Mouse (Mus musculus) hindbrain, embryonic 14.5 days (tissue): ENCODE data around the gene Zbtb2. TPM values are rescaled to one million over a fixed set of nuclear protein-coding genes. Genes with fewer than 3 reads are reported as not detected.

Source experiments
- ATAC-seq: fragments of 200-750 bp; cut with Nextera tagmentation; 2 replicates; pipeline ENCODE4 v1.8.0; 2017; ENCODE audit warnings: moderate number of reproducible peaks, mild to moderate bottlenecking, moderate TSS enrichment, moderate library complexity; ENCODE audit not compliant: low FRiP score
- DNase-seq: peaks from one replicate; pipeline ENCODE4 v3.0.0-alpha.2; 2015; ENCODE audit warnings: low spot score
- H3K27ac ChIP-seq: fragments of 300-500 bp; sonication (generic); 2 replicates; pipeline ENCODE4 v1.5.1; 2014; ENCODE audit warnings: mild to moderate bottlenecking, moderate library complexity
- H3K27me3 ChIP-seq: fragments of 300-500 bp; sonication (generic); 2 replicates; pipeline ENCODE4 v1.6.1; 2014; ENCODE audit warnings: mild to moderate bottlenecking, low read length, mixed read lengths; ENCODE audit not compliant: control insufficient read depth, insufficient read depth
- H3K36me3 ChIP-seq: fragments of 300-500 bp; sonication (generic); replicated peaks from 2 replicates; pipeline ENCODE4 v1.6.1; 2014; ENCODE audit not compliant: control insufficient read depth, insufficient read depth
- H3K4me1 ChIP-seq: fragments of 300-500 bp; sonication (generic); replicated peaks from 2 replicates; pipeline ENCODE4 v1.6.1; 2014; ENCODE audit warnings: antibody characterized with exemption, low read length, mixed read lengths; ENCODE audit not compliant: control insufficient read depth, insufficient read depth
- H3K4me2 ChIP-seq: fragments of 300-500 bp; sonication (generic); replicated peaks from 2 replicates; pipeline ENCODE4 v1.6.1; 2014; ENCODE audit warnings: mild to moderate bottlenecking, moderate library complexity
- H3K4me3 ChIP-seq: fragments of 300-500 bp; sonication (generic); replicated peaks from 2 replicates; pipeline ENCODE4 v1.5.1; 2014; ENCODE audit warnings: mild to moderate bottlenecking, low read length
- H3K9ac ChIP-seq: fragments of 300-500 bp; sonication (generic); 2 replicates; pipeline ENCODE4 v1.6.1; 2014
- H3K9me3 ChIP-seq: fragments of 300-500 bp; sonication (generic); 2 replicates; pipeline ENCODE4 v1.6.1; 2016; ENCODE audit warnings: low read length; ENCODE audit not compliant: control insufficient read depth
- WGBS: fragments of 180-500 bp; shearing (Covaris S2); extraction: QIAGEN DNeasy Blood & Tissue Kit; methylation state at CpG from one replicate; pipeline ENCODE4 v1.1.7; 2014; 5-methylcytosine and 5-hydroxymethylcytosine counted together
- polyA plus RNA-seq: library from polyadenylated mRNA; unstranded; fragments of >200 nt; fragmentation: Nextera tagmentation; extraction: Ambion mirVana; gene quantifications from 2 replicates; pipeline ENCODE4 v1.2.1, GENCODE M21; 2014

The Zbtb2 gene
- polyA plus RNA-seq, 1 experiment from 2014 or later: 15.2 TPM

DNA sequence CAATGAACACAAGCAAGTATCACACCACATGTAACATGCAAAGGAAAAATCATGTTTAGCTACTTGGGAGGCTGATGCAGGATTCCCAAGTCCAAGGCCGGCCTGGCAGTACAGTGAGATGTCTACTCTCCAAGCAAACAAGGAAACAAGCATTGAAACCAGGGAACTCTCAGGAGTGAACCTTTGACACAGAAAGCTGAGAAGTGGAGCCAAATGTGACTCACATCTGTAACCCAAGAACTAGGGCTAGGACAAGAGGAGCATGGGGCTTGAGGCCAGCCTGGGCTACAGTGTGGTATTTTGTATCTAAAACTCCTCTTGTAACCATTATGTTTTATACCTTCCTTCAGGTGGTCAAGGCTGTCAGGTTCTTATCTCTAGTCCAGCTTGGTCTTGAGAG is 19.3 kb upstream of the Zbtb2 start:
- DNase-seq (no peak), ATAC-seq (no peak)
- no peak overlapping the region for H3K4me3 ChIP-seq
- peaks cover 68% of the 10 kb centered on the region for H3K36me3 ChIP-seq
- no peak overlapping the region for H3K9ac ChIP-seq
- no peaks in the 10 kb centered on the region for H3K4me1 ChIP-seq
- H3K4me2 ChIP-seq: no peak overlapping the region
- no peaks in the 10 kb centered on the region for H3K27me3 ChIP-seq
- no peak overlapping the region for H3K27ac ChIP-seq
- WGBS: 92% methylated on average over 1 of the region's 1 CpGs
- no peaks in the 10 kb centered on the region for H3K9me3 ChIP-seq

DNA sequence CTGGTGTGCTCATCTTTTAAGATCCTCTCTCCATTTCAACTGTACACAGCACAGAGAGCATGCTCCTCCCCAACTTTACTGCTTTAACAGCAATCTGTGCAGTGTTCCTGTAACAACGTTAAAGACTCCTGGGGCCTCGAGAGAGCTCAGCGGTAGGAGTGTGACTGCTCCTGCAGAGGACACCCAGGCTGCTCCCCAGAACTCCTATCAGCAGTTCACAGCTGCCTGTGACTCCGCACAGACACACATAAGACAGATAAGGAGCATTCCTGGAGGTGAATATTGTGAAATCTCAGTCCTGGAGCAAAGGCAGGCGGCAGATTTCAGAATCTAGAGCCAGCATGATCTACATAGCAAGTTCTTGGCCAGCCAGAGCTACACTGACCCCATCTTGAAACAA is 17.6 kb upstream of the Zbtb2 start:
- no peak for ATAC-seq
- Histone ChIP-seq H3K36me3 (peaks cover 67% of the 10 kb centered on the region), H3K4me3 (no peak overlapping the region), H3K4me2 (no peak overlapping the region), H3K9me3 (no peaks in the 10 kb centered on the region), H3K4me1 (no peaks in the 10 kb centered on the region), H3K9ac (no peak overlapping the region), H3K27ac (no peak overlapping the region), H3K27me3 (no peaks in the 10 kb centered on the region)
- no peak for DNase-seq
- 86% methylated on average over 5 of the region's 5 CpGs for WGBS

DNA sequence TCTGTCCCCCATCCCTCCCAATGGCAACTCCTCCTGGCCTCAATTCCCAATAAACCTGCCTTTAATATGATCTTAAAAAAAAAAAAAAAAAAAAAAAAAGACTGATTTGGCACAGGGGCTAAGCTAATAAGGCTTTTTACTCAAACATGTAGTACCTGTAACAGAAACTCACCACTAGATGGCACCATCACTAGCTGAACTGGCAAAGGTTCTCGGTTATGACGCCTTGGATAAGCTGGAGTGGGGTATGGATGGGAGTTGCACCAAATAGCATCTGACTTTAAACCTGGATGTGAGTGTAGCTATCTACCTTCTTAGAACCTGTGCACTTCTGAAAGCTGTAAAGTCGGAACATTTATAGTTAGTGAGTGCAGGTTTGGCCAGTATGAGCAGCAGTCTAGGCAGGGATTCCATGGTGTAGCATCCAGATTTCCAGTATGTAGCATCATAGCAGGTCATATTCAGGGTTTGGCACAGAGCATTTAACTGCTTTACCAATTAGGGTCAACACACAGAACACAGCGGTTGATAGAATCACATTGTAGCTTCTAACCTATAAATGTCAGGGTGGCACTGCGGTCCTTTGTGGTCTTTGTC is 17.1 kb upstream of the Zbtb2 start:
- no peak overlapping the region for H3K27ac ChIP-seq
- no peak overlapping the region for H3K4me3 ChIP-seq
- WGBS: 60% methylated on average over 5 of the region's 5 CpGs
- no peak overlapping the region for H3K4me2 ChIP-seq
- ATAC-seq (peak; percentile 74), DNase-seq (peak; percentile 84)
- H3K4me1 ChIP-seq: no peaks in the 10 kb centered on the region
- peaks cover 63% of the 10 kb centered on the region for H3K36me3 ChIP-seq
- H3K9me3 ChIP-seq: no peaks in the 10 kb centered on the region
- H3K9ac ChIP-seq: no peak overlapping the region
- H3K27me3 ChIP-seq: no peaks in the 10 kb centered on the region

DNA sequence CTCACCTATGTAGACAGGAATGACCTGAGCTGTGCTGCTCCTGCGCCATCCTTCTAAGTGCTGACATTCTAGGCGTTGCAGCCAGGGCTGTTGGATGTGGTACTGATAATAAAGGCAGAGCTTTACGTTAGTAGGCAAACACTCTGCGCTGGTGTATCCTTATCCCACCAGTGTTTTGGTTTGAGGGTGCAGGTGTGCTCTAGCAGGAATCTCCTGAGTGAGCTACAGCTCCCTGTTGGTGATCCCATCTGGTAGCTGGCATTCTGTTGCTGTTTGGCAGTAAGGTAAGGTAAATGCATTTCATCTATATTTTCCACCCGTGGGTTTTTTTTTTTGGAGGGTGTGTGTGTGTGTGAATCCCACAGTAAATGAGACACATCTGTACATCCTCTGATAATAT is 10.2 kb upstream of the Zbtb2 start:
- DNase-seq (no peak), ATAC-seq (no peak)
- Histone ChIP-seq H3K4me2 (no peak overlapping the region), H3K36me3 (peaks cover 28% of the 10 kb centered on the region), H3K9ac (no peak overlapping the region), H3K27me3 (no peaks in the 10 kb centered on the region), H3K4me1 (no peaks in the 10 kb centered on the region), H3K4me3 (no peak overlapping the region), H3K27ac (no peak overlapping the region), H3K9me3 (no peaks in the 10 kb centered on the region)
- 89% methylated on average over 5 of the region's 5 CpGs for WGBS

DNA sequence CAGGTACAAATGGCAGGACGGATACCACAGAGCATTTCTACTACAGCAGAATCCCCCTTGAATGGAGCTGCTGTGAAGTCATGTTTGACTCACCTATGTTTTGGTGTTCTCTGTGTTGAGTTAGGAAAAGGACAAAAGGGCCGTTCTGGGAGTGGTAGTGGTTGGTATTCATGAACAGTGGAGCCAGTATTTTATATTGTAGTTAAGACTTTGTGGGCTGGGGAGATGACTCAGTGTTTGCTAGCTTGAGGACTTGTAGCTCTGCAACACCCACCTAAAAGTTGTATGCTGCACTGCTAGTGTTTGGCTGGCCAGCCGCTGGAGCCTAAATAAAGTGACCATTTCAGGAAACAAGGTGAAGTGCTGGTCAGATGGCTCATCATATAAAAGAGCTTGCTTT is 7.4 kb upstream of the Zbtb2 start:
- H3K27ac ChIP-seq: no peak overlapping the region
- no peak for ATAC-seq
- H3K9me3 ChIP-seq: no peaks in the 10 kb centered on the region
- H3K9ac ChIP-seq: no peak overlapping the region
- no peak for DNase-seq
- H3K4me2 ChIP-seq: no peak overlapping the region
- H3K4me1 ChIP-seq: peaks cover 19% of the 10 kb centered on the region
- no peaks in the 10 kb centered on the region for H3K27me3 ChIP-seq
- peaks cover 15% of the 10 kb centered on the region for H3K36me3 ChIP-seq
- no peak overlapping the region for H3K4me3 ChIP-seq
- 96% methylated on average over 3 of the region's 3 CpGs for WGBS

DNA sequence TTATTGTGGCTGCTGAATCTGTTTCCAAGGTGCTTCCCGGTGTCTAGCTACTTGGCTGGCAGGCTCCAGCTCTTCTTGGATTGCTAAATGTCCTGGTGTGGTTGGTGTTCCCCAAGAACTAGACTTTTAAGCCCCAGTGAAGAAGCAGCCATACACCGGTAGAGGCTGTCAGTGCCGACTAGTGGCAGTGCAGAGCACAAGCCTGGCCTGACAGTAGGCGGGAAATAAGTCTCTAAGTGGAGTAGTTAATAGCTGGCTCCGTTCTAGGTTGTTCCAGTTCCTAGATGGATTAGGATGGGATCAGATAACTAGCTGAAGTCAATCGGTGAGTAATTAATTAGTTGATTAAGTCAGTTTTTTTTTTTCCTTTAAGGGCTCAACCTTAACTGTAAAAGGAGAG is 3.9 kb upstream of the Zbtb2 start:
- Histone ChIP-seq H3K4me3 (no peak overlapping the region), H3K4me2 (no peak overlapping the region), H3K27me3 (no peaks in the 10 kb centered on the region), H3K36me3 (peaks cover 7% of the 10 kb centered on the region; the same call in 1 of the 2 replicates), H3K27ac (no peak overlapping the region), H3K9ac (no peak overlapping the region), H3K4me1 (peaks cover 36% of the 10 kb centered on the region), H3K9me3 (no peaks in the 10 kb centered on the region)
- WGBS: 51% methylated on average over 6 of the region's 6 CpGs
- ATAC-seq (no peak), DNase-seq (no peak)

DNA sequence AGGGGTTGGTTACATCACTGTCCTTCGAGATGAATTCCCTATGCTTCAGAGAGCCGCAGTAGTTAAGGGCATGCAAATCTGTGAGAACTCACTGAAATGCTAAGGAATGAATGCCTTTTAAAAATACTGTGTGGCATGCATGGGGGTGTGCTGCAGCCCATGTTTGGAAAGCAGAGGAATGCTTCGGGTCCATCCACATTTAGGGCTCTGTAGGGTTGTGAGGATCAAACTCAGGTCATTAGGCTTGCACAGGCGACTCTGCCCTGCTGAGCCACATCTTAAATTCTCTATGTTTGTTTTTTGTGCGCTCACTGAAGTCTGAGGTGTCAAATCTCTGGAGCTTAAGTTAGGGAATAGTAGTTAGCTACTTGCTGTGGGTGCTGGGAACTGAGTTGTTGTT is 3.2 kb upstream of the Zbtb2 start:
- Histone ChIP-seq H3K4me2 (peak overlapping the region; percentile 18; the same call in 1 of the 2 replicates), H3K4me1 (peaks cover 36% of the 10 kb centered on the region), H3K4me3 (no peak overlapping the region), H3K9me3 (no peaks in the 10 kb centered on the region), H3K9ac (no peak overlapping the region), H3K27me3 (no peaks in the 10 kb centered on the region), H3K36me3 (peaks cover 4% of the 10 kb centered on the region; the same call in 1 of the 2 replicates), H3K27ac (no peak overlapping the region)
- DNase-seq: no peak
- WGBS: 79% methylated on average over 5 of the region's 5 CpGs
- no peak for ATAC-seq

DNA sequence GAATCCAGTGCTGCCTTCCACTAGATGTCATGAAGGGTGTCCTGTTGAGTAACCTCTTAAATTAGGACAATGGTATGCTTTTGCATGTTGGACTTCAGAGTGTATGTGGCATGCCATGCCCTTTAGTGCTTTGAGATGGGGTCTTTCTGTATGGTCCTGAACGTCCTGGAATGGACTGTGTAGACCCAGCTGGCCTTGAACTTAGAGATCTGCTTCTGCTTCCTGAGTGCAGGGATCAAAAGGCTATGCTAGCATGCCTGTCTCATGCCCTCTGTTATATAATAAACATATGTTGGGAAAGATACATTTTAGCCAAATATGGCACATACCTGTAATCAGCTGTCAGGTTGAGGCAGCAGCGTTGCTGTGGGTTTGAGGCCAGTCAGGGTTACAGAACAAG is 2.6 kb upstream of the Zbtb2 start:
- peaks cover 36% of the 10 kb centered on the region for H3K4me1 ChIP-seq
- no peak overlapping the region for H3K27ac ChIP-seq
- DNase-seq (no peak), ATAC-seq (no peak)
- no peak overlapping the region for H3K9ac ChIP-seq
- peaks cover 4% of the 10 kb centered on the region; the same call in 1 of the 2 replicates for H3K36me3 ChIP-seq
- H3K4me3 ChIP-seq: no peak overlapping the region
- peak overlapping the region; percentile 18; the same call in 1 of the 2 replicates for H3K4me2 ChIP-seq
- no peaks in the 10 kb centered on the region for H3K27me3 ChIP-seq
- 73% methylated on average over 2 of the region's 2 CpGs for WGBS
- H3K9me3 ChIP-seq: no peaks in the 10 kb centered on the region

DNA sequence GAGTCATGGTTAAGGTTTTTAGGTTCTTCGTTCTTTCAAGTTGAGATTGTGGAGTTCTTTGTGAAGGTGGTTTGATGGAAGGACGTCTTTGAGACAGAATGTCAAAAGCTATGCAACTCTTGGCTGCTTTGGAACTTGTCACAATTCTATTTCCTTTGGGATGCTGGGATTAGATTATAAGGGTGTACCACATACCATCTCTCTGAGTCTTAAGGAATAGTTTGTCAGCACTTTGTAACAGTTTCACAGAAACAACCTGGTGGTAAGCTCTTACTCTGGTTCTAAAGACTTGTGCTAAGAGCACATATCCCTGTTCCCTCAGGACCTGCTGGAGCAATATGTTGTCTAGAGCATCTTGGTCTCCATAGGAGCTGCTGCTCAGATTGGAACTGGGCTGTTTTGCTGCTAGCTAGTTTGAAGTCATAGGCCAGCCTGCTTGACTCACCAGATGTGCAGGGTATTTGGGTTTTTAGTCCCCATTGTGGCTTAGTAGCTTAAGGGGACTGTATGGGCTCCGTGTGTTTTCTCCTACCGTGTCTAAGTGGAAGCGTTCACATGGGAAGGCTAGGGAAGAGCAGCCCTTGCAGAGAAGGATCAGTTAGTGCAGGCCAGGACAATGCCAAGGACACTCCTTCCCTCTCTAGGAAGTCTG is 1.7 kb upstream of the Zbtb2 start:
- DNase-seq: no peak
- H3K9ac ChIP-seq: peak overlapping the region; percentile 98
- ATAC-seq: no peak
- no peaks in the 10 kb centered on the region for H3K27me3 ChIP-seq
- H3K27ac ChIP-seq: no peak overlapping the region
- H3K4me3 ChIP-seq: peak overlapping the region; percentile 82
- WGBS: 48% methylated on average over 5 of the region's 5 CpGs
- peak overlapping the region; percentile 71 for H3K4me2 ChIP-seq
- peaks cover 4% of the 10 kb centered on the region; the same call in 1 of the 2 replicates for H3K36me3 ChIP-seq
- H3K9me3 ChIP-seq: no peaks in the 10 kb centered on the region
- peaks cover 36% of the 10 kb centered on the region for H3K4me1 ChIP-seq
